Mouse (Mus musculus): ENCODE results near the gene B4galt2. TPM values are rescaled to one million over a fixed set of nuclear protein-coding genes. Genes with fewer than 3 reads are reported as not detected.

B4galt2 gene
- total and polyA plus RNA-seq, 2 experiments from 2014 or later = 77.0 to 304 TPM

- Histone ChIP-seq H3K9ac (replicated peaks; ENCODE audit: low read length) (no peak overlapping the region), H3K27me3 (ENCODE audit: insufficient read depth, low read length) (no peaks in the 10 kb centered on the region), H3K4me3 (ENCODE audit: low read length) (no peak overlapping the region), H3K36me3 (ENCODE audit: insufficient read depth, low read length) (no peaks in the 10 kb centered on the region), H3K27ac (0 out of 2 replicates have a peak overlapping the region, but pooled peaks have one; percentile 5), H3K4me2 (ENCODE audit: low read depth, low read length) (no peak overlapping the region), H3K4me1 (ENCODE audit: insufficient read depth, low read length) (peaks cover 21% of the 10 kb centered on the region), H3K9me3 (ENCODE audit: low read length) (no peaks in the 10 kb centered on the region)
- DNase-seq (ENCODE audit: low spot score) (no peak), ATAC-seq (no peak)
- 74% methylated on average over 10 of the region's 10 CpGs for WGBS
- no peak for TF ChIP-seq CTCF (IDR thresholded peaks at IDR 0.05; ENCODE audit: low read depth)
Measured at GRCm38 (mm10) chr4:117852152-117852868, 31.0 kb downstream of the B4galt2 start.

DNA sequence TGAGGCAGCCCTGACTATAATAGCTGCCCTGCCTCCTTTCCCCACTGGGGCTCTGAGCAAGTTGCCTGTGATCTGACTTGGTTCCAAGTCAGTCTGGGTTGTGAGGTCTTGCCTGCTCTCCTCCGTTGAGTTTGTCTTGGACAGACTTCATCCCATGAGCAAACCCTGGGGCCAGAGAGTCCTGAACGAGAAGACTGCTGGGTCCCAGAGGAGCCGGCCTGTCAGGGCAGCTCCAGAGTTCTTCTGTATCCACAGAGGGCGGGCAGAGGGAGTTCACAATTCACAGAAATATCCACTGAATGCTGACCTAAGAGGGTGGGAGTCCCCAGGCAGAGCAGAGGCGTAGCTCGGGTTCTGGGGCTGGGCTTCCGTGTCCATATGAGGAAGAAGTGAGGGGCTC, 32.4 kb downstream of the B4galt2 start:
- ATAC-seq (no peak), DNase-seq (ENCODE audit: low spot score) (peak; percentile 33)
- no peaks in the 10 kb centered on the region for H3K27me3 ChIP-seq (ENCODE audit: insufficient read depth, low read length)
- TF ChIP-seq CTCF (IDR thresholded peaks at IDR 0.05; ENCODE audit: low read depth) = peak; percentile 20; the same call in 1 of the 2 replicates
- no peak overlapping the region for H3K4me3 ChIP-seq (ENCODE audit: low read length)
- H3K4me2 ChIP-seq (ENCODE audit: low read depth, low read length) = no peak overlapping the region
- H3K4me1 ChIP-seq (ENCODE audit: insufficient read depth, low read length) = peaks cover 28% of the 10 kb centered on the region
- no peaks in the 10 kb centered on the region for H3K9me3 ChIP-seq (ENCODE audit: low read length)
- peak overlapping the region; percentile 81 for H3K27ac ChIP-seq
- H3K9ac ChIP-seq (replicated peaks; ENCODE audit: low read length) = no peak overlapping the region
- 61% methylated on average over 7 of the region's 7 CpGs for WGBS
- no peaks in the 10 kb centered on the region for H3K36me3 ChIP-seq (ENCODE audit: insufficient read depth, low read length)

- no peak overlapping the region; the same call in 1 of the 2 replicates for H3K4me2 ChIP-seq (ENCODE audit: low read depth, low read length)
- TF ChIP-seq CTCF (IDR thresholded peaks at IDR 0.05; ENCODE audit: low read depth) = no peak
- peaks cover 24% of the 10 kb centered on the region; the same call in 1 of the 2 replicates for H3K4me1 ChIP-seq (ENCODE audit: insufficient read depth, low read length)
- DNase-seq (ENCODE audit: low spot score) (peak; percentile 53), ATAC-seq (peak; percentile 6; the same call in 1 of the 2 replicates)
- H3K27ac ChIP-seq = peak overlapping the region; percentile 81
- no peak overlapping the region for H3K4me3 ChIP-seq (ENCODE audit: low read length)
- H3K9me3 ChIP-seq (ENCODE audit: low read length) = no peaks in the 10 kb centered on the region
- WGBS = 61% methylated on average over 7 of the region's 7 CpGs
- no peaks in the 10 kb centered on the region for H3K36me3 ChIP-seq (ENCODE audit: insufficient read depth, low read length)
- H3K9ac ChIP-seq (replicated peaks; ENCODE audit: low read length) = no peak overlapping the region
- no peaks in the 10 kb centered on the region for H3K27me3 ChIP-seq (ENCODE audit: insufficient read depth, low read length)
Measured at GRCm38 (mm10) chr4:117850176-117850575, 33.1 kb downstream of the B4galt2 start.

- WGBS = 22% methylated on average over 5 of the region's 5 CpGs
- Histone ChIP-seq H3K27ac (peak overlapping the region; percentile 81), H3K36me3 (ENCODE audit: insufficient read depth, low read length) (no peaks in the 10 kb centered on the region), H3K4me2 (ENCODE audit: low read depth, low read length) (no peak overlapping the region; the same call in 1 of the 2 replicates), H3K4me3 (ENCODE audit: low read length) (no peak overlapping the region), H3K9ac (replicated peaks; ENCODE audit: low read length) (0 out of 2 replicates have a peak overlapping the region, but pooled peaks have one; percentile 24), H3K4me1 (ENCODE audit: insufficient read depth, low read length) (peaks cover 21% of the 10 kb centered on the region; the same call in 1 of the 2 replicates), H3K9me3 (ENCODE audit: low read length) (no peaks in the 10 kb centered on the region), H3K27me3 (ENCODE audit: insufficient read depth, low read length) (no peaks in the 10 kb centered on the region)
- TF ChIP-seq CTCF (IDR thresholded peaks at IDR 0.05; ENCODE audit: low read depth) = no peak
- peak; percentile 64 for DNase-seq (ENCODE audit: low spot score)
- peak; percentile 88 for ATAC-seq
Measured at GRCm38 (mm10) chr4:117849506-117849905, 33.8 kb downstream of the B4galt2 start.

- ATAC-seq (peak; percentile 58), DNase-seq (ENCODE audit: low spot score) (peak; percentile 50)
- no peaks in the 10 kb centered on the region for H3K27me3 ChIP-seq (ENCODE audit: insufficient read depth, low read length)
- no peaks in the 10 kb centered on the region for H3K9me3 ChIP-seq (ENCODE audit: low read length)
- H3K9ac ChIP-seq (replicated peaks; ENCODE audit: low read length) = 0 out of 2 replicates have a peak overlapping the region, but pooled peaks have one; percentile 24
- no peaks in the 10 kb centered on the region for H3K36me3 ChIP-seq (ENCODE audit: insufficient read depth, low read length)
- no peak overlapping the region for H3K4me2 ChIP-seq (ENCODE audit: low read depth, low read length)
- H3K27ac ChIP-seq = peak overlapping the region; percentile 81
- H3K4me3 ChIP-seq (ENCODE audit: low read length) = no peak overlapping the region
- 44% methylated on average over 17 of the region's 17 CpGs for WGBS
- H3K4me1 ChIP-seq (ENCODE audit: insufficient read depth, low read length) = peaks cover 21% of the 10 kb centered on the region; the same call in 1 of the 2 replicates
- no peak for TF ChIP-seq CTCF (IDR thresholded peaks at IDR 0.05; ENCODE audit: low read depth)
Measured at GRCm38 (mm10) chr4:117849063-117849462, 34.2 kb downstream of the B4galt2 start.

DNA sequence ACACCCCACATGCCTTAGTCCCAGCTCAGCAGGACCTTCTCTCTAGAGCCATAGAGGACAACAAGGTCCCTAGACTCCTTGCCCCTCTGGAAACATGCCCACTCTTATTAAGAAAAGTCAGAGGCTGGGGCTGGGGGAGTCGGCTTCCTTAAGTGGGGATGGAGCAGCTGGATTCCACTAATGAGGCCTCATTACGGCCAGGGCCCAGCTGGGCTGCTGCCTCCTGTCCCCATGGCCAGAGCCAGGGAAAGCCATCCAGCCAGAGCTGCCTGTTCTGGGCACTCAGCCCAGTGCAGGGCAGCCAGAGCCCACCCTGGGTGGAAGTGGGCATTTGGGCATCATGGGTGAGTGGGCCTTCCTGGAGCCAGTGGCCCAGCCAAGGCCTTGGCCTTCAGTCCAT, 36.3 kb downstream of the B4galt2 start:
- H3K36me3 ChIP-seq (ENCODE audit: insufficient read depth, low read length) = no peaks in the 10 kb centered on the region; the same call in 1 of the 2 replicates
- H3K9ac ChIP-seq (replicated peaks; ENCODE audit: low read length) = no peak overlapping the region
- H3K4me2 ChIP-seq (ENCODE audit: low read depth, low read length) = no peak overlapping the region
- 17% methylated on average over 2 of the region's 2 CpGs for WGBS
- H3K4me3 ChIP-seq (ENCODE audit: low read length) = no peak overlapping the region
- H3K9me3 ChIP-seq (ENCODE audit: low read length) = no peaks in the 10 kb centered on the region
- H3K4me1 ChIP-seq (ENCODE audit: insufficient read depth, low read length) = peaks cover 21% of the 10 kb centered on the region; the same call in 1 of the 2 replicates
- DNase-seq (ENCODE audit: low spot score) = peak; percentile 81
- TF ChIP-seq CTCF (IDR thresholded peaks at IDR 0.05; ENCODE audit: low read depth) = no peak
- no peaks in the 10 kb centered on the region for H3K27me3 ChIP-seq (ENCODE audit: insufficient read depth, low read length)
- peak overlapping the region; percentile 61 for H3K27ac ChIP-seq
- ATAC-seq = peak; percentile 68

GRCm38 (mm10) chr4:117846261-117846660, 37.0 kb downstream of the B4galt2 start:
- no peaks in the 10 kb centered on the region for H3K9me3 ChIP-seq (ENCODE audit: low read length)
- no peak overlapping the region for H3K9ac ChIP-seq (replicated peaks; ENCODE audit: low read length)
- no peak overlapping the region for H3K4me3 ChIP-seq (ENCODE audit: low read length)
- DNase-seq (ENCODE audit: low spot score) = no peak
- H3K27ac ChIP-seq = peak overlapping the region; percentile 61
- H3K27me3 ChIP-seq (ENCODE audit: insufficient read depth, low read length) = no peaks in the 10 kb centered on the region
- H3K36me3 ChIP-seq (ENCODE audit: insufficient read depth, low read length) = no peaks in the 10 kb centered on the region; the same call in 1 of the 2 replicates
- no peak for ATAC-seq
- 95% methylated on average over 4 of the region's 4 CpGs for WGBS
- TF ChIP-seq CTCF (IDR thresholded peaks at IDR 0.05; ENCODE audit: low read depth) = no peak
- peaks cover 21% of the 10 kb centered on the region; the same call in 1 of the 2 replicates for H3K4me1 ChIP-seq (ENCODE audit: insufficient read depth, low read length)
- no peak overlapping the region for H3K4me2 ChIP-seq (ENCODE audit: low read depth, low read length)

All from hindbrain, postnatal 0 days (tissue).